8 mouse cellular contexts compared by ENCODE assay signal in genomic region chr13:23437908-23438307, GRCm38 (mm10). TPM values are rescaled to one million over a fixed set of nuclear protein-coding genes. Genes with fewer than 3 reads are reported as not detected.
DNase-seq lines count a peak whose midpoint lies in the region; ATAC-seq and TF ChIP-seq lines count a peak whose summit lies in the region.

No protein-coding gene starts in this region.

- no peaks in the 10 kb centered on the region for H3K4me1 ChIP-seq in cerebellum, adult 2 months (ENCODE audit: control insufficient read depth, insufficient read depth, low read length)
- peaks cover 19% of the 10 kb centered on the region for H3K4me1 ChIP-seq in lung, embryonic 15.5 days
- peaks cover 3% of the 10 kb centered on the region; the same call in 1 of the 2 replicates for H3K4me1 ChIP-seq in olfactory bulb, adult 2 months (ENCODE audit: control insufficient read depth, insufficient read depth, low read length)

- no peak overlapping the region for H3K27ac ChIP-seq in cerebellum, adult 2 months (ENCODE audit: insufficient read depth, low read length)
- H3K27ac ChIP-seq in lung, embryonic 15.5 days: peak overlapping the region; percentile 80
- H3K27ac ChIP-seq in olfactory bulb, adult 2 months (ENCODE audit: insufficient read depth, low read depth, low read length): no peak overlapping the region

- no peak for TF ChIP-seq CTCF in cerebellum, adult 2 months (IDR thresholded peaks at IDR 0.05; ENCODE audit: borderline replicate concordance, insufficient read depth, low read depth, low read length)
- TF ChIP-seq CTCF in olfactory bulb, adult 2 months (IDR thresholded peaks at IDR 0.05; ENCODE audit: insufficient read depth, low read depth, low read length): no peak

- H3K27me3 ChIP-seq in cerebellum, adult 2 months (ENCODE audit: control insufficient read depth, insufficient read depth, low read length): no peaks in the 10 kb centered on the region
- H3K27me3 ChIP-seq in lung, embryonic 15.5 days: no peaks in the 10 kb centered on the region

- peak; percentile 76 for DNase-seq in ES-CJ7 (ENCODE audit: low read depth, low spot score)
- DNase-seq in cerebellum, adult 2 months: peak; percentile 88 to 93
- DNase-seq in forelimb bud, embryonic 11.5 days (ENCODE audit: low read depth, low spot score): peak; percentile 88
- DNase-seq in layer of hippocampus, adult 9-10 months (ENCODE audit: low spot score): peak; percentile 96
- DNase-seq in thymus, postnatal 10 days (ENCODE audit: low spot score in 2 of 2): peak; percentile 73 to 83

- H3K9ac ChIP-seq in lung, embryonic 15.5 days: peak overlapping the region; percentile 60

- peak overlapping the region; percentile 67 for H3K4me3 ChIP-seq in cerebellum, adult 2 months (replicated peaks; ENCODE audit: insufficient read depth, low read depth, low read length)
- peak overlapping the region; percentile 51 for H3K4me3 ChIP-seq in lung, embryonic 15.5 days
- peak overlapping the region; percentile 10; the same call in 1 of the 2 replicates for H3K4me3 ChIP-seq in olfactory bulb, adult 2 months (ENCODE audit: insufficient read depth, low read depth, low read length)

- WGBS in cerebellum, adult 2 months: under 1% methylated on average over 17 of the region's 17 CpGs
- under 1% methylated on average over 17 of the region's 17 CpGs for WGBS in lung, embryonic 15.5 days
- under 1% methylated on average over 17 of the region's 17 CpGs for WGBS in olfactory bulb, adult 2 months

- TF ChIP-seq POLR2A in cerebellum, adult 2 months (IDR thresholded peaks at IDR 0.05; ENCODE audit: borderline replicate concordance, insufficient read depth, low read length): no peak
- TF ChIP-seq POLR2A in olfactory bulb, adult 2 months (IDR thresholded peaks at IDR 0.05; ENCODE audit: insufficient read depth, low read depth, low read length): no peak

- no peaks in the 10 kb centered on the region for H3K36me3 ChIP-seq in lung, embryonic 15.5 days

- H3K4me2 ChIP-seq in lung, embryonic 15.5 days: peak overlapping the region; percentile 74

- ATAC-seq in hematopoietic stem cell, adult 5-6 weeks (replicated peaks in 1 of 2; ENCODE audit: insufficient read depth in 1 of 2, low FRiP score in 2 of 2, low TSS enrichment in 1 of 2, low read depth in 1 of 2, poor library complexity in 2 of 2, severe bottlenecking in 2 of 2): peak; percentile 24 to 40; a peak in 3 of 4 replicates
- peak; percentile 88 for ATAC-seq in lung, embryonic 15.5 days (ENCODE audit: borderline replicate concordance, extremely low read depth, low FRiP score, low TSS enrichment)

- H3K9me3 ChIP-seq in lung, embryonic 15.5 days: no peaks in the 10 kb centered on the region

RNA-seq across cellular contexts. Expression of gene Abt1, which starts 14.2 kb away (rescaled TPM):
- polyA plus RNA-seq in cerebellum, adult 2 months (2012; rRNA removed): 9.8 and 10.7 TPM in 2 replicates
- total RNA-seq in hematopoietic stem cell, adult 5-6 weeks (2017): 12.5 and 18.7 TPM in 2 replicates
- 13.6 and 14.2 TPM in 2 replicates for polyA plus RNA-seq in lung, embryonic 15.5 days (2015; fragmentation: Nextera tagmentation; extraction: Ambion mirVana)
- polyA plus RNA-seq in olfactory bulb, adult 2 months (2012; ENCODE audit: insufficient read depth, insufficient read length, low replicate concordance, missing spikeins): not detected in 2 replicates

RNA-seq across cellular contexts. Expression of gene Btn1a1, which starts 27.8 kb away (rescaled TPM):
- 0.21 and 0.32 TPM in 2 replicates for polyA plus RNA-seq in cerebellum, adult 2 months (2012; rRNA removed)
- total RNA-seq in hematopoietic stem cell, adult 5-6 weeks (2017): 0.20 TPM in 1 of 2 replicates, not detected in the other
- polyA plus RNA-seq in lung, embryonic 15.5 days (2015; fragmentation: Nextera tagmentation; extraction: Ambion mirVana): 0.14 and 0.26 TPM in 2 replicates
- polyA plus RNA-seq in olfactory bulb, adult 2 months (2012; ENCODE audit: insufficient read depth, insufficient read length, low replicate concordance, missing spikeins): not detected in 2 replicates

RNA-seq across cellular contexts. Expression of gene Btn2a2, which starts 50.7 kb away (rescaled TPM):
- polyA plus RNA-seq in cerebellum, adult 2 months (2012; rRNA removed): 0.20 and 0.21 TPM in 2 replicates
- total RNA-seq in hematopoietic stem cell, adult 5-6 weeks (2017): not detected in 2 replicates
- polyA plus RNA-seq in lung, embryonic 15.5 days (2015; fragmentation: Nextera tagmentation; extraction: Ambion mirVana): 0.16 and 0.21 TPM in 2 replicates
- not detected in 2 replicates for polyA plus RNA-seq in olfactory bulb, adult 2 months (2012; ENCODE audit: insufficient read depth, insufficient read length, low replicate concordance, missing spikeins)

Comparison
In these comparisons a context has a peak if more than half of its experiments do, and no peak if none do; other contexts are left out.
1. H3K4me3 ChIP-seq: peak in every context shown above with its lines; median percentile 67 in cerebellum, adult 2 months; 51 in lung, embryonic 15.5 days; 10 in olfactory bulb, adult 2 months.
2. RNA of gene Abt1, which starts 14.2 kb away (polyA plus RNA-seq): 13.6 to 14.2 TPM in lung, embryonic 15.5 days and 9.8 to 10.7 TPM in cerebellum, adult 2 months; not detected in olfactory bulb, adult 2 months; every median in the first group is over 10 times any median in the second.
3. Peak in every context shown above with its lines, with median percentiles within 50 percentile points of each other: DNase-seq.